Mouse (Mus musculus): ENCODE measurements around the gene 9130019O22Rik. TPM values are rescaled to one million over a fixed set of nuclear protein-coding genes. Genes with fewer than 3 reads are reported as not detected.
"Not testable (repeated sequence)": the region's sequence is repeated elsewhere in the genome, so short reads cannot be mapped to it uniquely, and the experiment has no call there.

Gene 9130019O22Rik
- total and polyA plus RNA-seq, 2 experiments from 2014 or later = 1.2 to 5.5 TPM

- Histone ChIP-seq H3K36me3 (ENCODE audit: insufficient read depth, low read length) (no peaks in the 10 kb centered on the region), H3K4me3 (ENCODE audit: low read length) (peak overlapping the region; percentile 26), H3K9ac (replicated peaks; ENCODE audit: low read length) (peak overlapping the region; percentile 33), H3K4me2 (ENCODE audit: low read depth, low read length) (peak overlapping the region; percentile 56), H3K27ac (0 out of 2 replicates have a peak overlapping the region, but pooled peaks have one; percentile 17), H3K27me3 (ENCODE audit: insufficient read depth, low read length) (no peaks in the 10 kb centered on the region), H3K9me3 (ENCODE audit: low read length) (no peaks in the 10 kb centered on the region), H3K4me1 (ENCODE audit: insufficient read depth, low read length) (no peaks in the 10 kb centered on the region)
- DNase-seq (ENCODE audit: low spot score) = peak; percentile 41
- no peak for TF ChIP-seq CTCF (IDR thresholded peaks at IDR 0.05; ENCODE audit: low read depth)
- WGBS = 2% methylated on average over 24 of the region's 24 CpGs
- peak; percentile 56; the same call in 1 of the 2 replicates for ATAC-seq
These were observed 23.5 kb downstream of the 9130019O22Rik start for GRCm38 (mm10) chr7:127363475-127363921.

DNA sequence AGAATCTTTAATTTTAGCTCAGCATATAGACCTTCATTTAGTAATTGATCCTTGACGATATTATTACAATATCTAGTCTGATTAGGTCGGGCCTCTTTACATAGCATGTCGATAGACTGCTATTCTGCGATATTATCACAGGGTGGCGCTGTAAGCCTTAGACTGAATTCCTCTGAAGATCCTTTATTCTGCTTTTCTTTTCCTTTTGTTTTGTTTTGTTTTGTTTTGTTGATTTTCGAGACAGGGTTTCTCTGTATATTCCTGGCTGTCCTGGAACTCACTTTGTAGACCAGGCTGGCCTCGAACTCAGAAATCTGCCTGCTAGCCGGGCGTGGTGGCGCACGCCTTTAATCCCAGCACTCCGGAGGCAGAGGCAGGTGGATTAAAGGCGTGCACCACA is 24.5 kb downstream of the 9130019O22Rik start:
- 14% methylated on average over 13 of the region's 13 CpGs for WGBS
- peak; percentile 83 for TF ChIP-seq CTCF (IDR thresholded peaks at IDR 0.05; ENCODE audit: low read depth)
- H3K9ac ChIP-seq (replicated peaks; ENCODE audit: low read length) = not testable (repeated sequence)

DNA sequence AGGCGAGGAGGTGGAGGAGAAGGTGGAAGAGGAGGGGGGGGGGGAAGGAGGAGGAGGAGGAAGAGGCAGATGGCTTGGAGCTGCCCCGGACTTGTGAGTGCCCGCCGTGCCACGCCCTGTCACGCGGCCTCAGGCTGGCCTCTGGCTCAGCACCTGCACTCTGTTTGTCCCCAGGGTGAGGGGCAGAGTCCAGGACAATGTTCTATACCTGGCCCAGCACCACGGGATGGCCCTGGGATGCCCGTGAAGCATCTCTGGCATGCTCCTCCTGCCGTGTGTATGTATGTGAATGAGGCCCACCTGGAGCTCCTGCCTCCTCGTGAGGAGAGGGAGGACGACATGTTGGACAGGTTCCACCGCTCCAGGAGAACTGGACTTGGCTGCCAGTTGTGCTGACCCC is 25.5 kb downstream of the 9130019O22Rik start:
- no peaks in the 10 kb centered on the region for H3K9me3 ChIP-seq (ENCODE audit: low read length)
- ATAC-seq (no peak), DNase-seq (ENCODE audit: low spot score) (no peak)
- no peaks in the 10 kb centered on the region for H3K27me3 ChIP-seq (ENCODE audit: insufficient read depth, low read length)
- WGBS = 60% methylated on average over 13 of the region's 13 CpGs
- no peak overlapping the region for H3K27ac ChIP-seq
- H3K4me3 ChIP-seq (ENCODE audit: low read length) = no peak overlapping the region
- no peaks in the 10 kb centered on the region for H3K4me1 ChIP-seq (ENCODE audit: insufficient read depth, low read length)
- no peak overlapping the region for H3K4me2 ChIP-seq (ENCODE audit: low read depth, low read length)
- no peak overlapping the region for H3K9ac ChIP-seq (replicated peaks; ENCODE audit: low read length)
- no peaks in the 10 kb centered on the region for H3K36me3 ChIP-seq (ENCODE audit: insufficient read depth, low read length)
- TF ChIP-seq CTCF (IDR thresholded peaks at IDR 0.05; ENCODE audit: low read depth) = no peak

More for the DNA sequence above, 24.5 kb downstream of the 9130019O22Rik start:
- not testable (repeated sequence) for H3K27me3 ChIP-seq (ENCODE audit: insufficient read depth, low read length); H3K9me3 ChIP-seq (ENCODE audit: low read length); H3K27ac ChIP-seq; H3K4me3 ChIP-seq (ENCODE audit: low read length); H3K4me1 ChIP-seq (ENCODE audit: insufficient read depth, low read length); H3K36me3 ChIP-seq (ENCODE audit: insufficient read depth, low read length); ATAC-seq
- DNase-seq (ENCODE audit: low spot score) = peak; percentile 86
- peak overlapping the region; percentile 34; the same call in 1 of the 2 replicates for H3K4me2 ChIP-seq (ENCODE audit: low read depth, low read length)

- ATAC-seq = no peak
- no peak overlapping the region for H3K4me3 ChIP-seq (ENCODE audit: low read length)
- no peak overlapping the region for H3K4me2 ChIP-seq (ENCODE audit: low read depth, low read length)
- no peaks in the 10 kb centered on the region for H3K27me3 ChIP-seq (ENCODE audit: insufficient read depth, low read length)
- TF ChIP-seq CTCF (IDR thresholded peaks at IDR 0.05; ENCODE audit: low read depth) = no peak
- 81% methylated on average over 4 of the region's 4 CpGs for WGBS
- DNase-seq (ENCODE audit: low spot score) = no peak
- no peaks in the 10 kb centered on the region for H3K36me3 ChIP-seq (ENCODE audit: insufficient read depth, low read length)
- no peaks in the 10 kb centered on the region for H3K9me3 ChIP-seq (ENCODE audit: low read length)
- H3K4me1 ChIP-seq (ENCODE audit: insufficient read depth, low read length) = no peaks in the 10 kb centered on the region
- H3K9ac ChIP-seq (replicated peaks; ENCODE audit: low read length) = no peak overlapping the region
- H3K27ac ChIP-seq = no peak overlapping the region
These were observed 26.7 kb downstream of the 9130019O22Rik start for GRCm38 (mm10) chr7:127360265-127360664.

DNA sequence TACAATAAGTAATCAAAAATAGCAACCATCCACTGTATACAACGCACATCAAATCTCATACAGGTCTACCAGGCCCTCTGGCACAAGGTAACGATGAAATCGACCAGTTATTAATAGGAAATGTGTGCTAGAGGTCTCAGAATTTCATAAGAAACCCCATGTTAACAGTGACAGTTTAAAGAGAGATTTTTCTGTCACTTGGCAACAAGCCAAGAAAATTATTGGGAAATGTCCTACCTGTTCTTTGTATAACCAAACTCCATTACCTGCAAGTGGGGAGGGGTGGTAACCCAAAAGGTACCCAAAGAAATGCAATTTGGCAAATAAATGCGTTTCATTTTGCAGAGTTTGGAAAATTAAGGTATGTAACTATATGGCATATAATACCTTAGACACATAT is 28.5 kb downstream of the 9130019O22Rik start:
- Histone ChIP-seq H3K27me3 (ENCODE audit: insufficient read depth, low read length) (no peaks in the 10 kb centered on the region), H3K4me1 (ENCODE audit: insufficient read depth, low read length) (no peaks in the 10 kb centered on the region), H3K4me3 (ENCODE audit: low read length) (no peak overlapping the region), H3K36me3 (ENCODE audit: insufficient read depth, low read length) (no peaks in the 10 kb centered on the region), H3K9ac (replicated peaks; ENCODE audit: low read length) (no peak overlapping the region), H3K9me3 (ENCODE audit: low read length) (no peaks in the 10 kb centered on the region), H3K4me2 (ENCODE audit: low read depth, low read length) (no peak overlapping the region), H3K27ac (no peak overlapping the region)
- TF ChIP-seq CTCF (IDR thresholded peaks at IDR 0.05; ENCODE audit: low read depth) = no peak
- DNase-seq (ENCODE audit: low spot score) = no peak
- ATAC-seq = no peak
- 68% methylated on average over 4 of the region's 4 CpGs for WGBS

DNA sequence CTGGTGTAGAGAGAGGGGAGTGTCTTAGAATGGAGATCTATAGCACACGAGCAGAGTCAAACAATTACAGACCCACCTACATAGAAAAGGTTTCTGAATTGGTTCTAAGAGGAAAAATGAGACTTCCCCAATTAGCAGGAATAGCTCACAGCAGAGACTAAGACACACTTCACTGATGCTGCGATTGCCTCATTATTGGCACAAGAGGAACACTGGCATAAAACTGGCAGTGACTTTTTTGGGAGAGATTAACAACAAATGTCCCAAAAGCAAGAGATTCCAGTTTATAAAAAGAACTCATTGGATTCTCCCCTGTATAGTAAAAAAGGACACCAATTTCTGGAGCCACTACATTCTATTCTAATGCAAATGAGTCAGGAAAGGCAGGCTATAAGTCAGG is 29.1 kb downstream of the 9130019O22Rik start:
- no peaks in the 10 kb centered on the region for H3K27me3 ChIP-seq (ENCODE audit: insufficient read depth, low read length)
- H3K27ac ChIP-seq = no peak overlapping the region
- no peak for TF ChIP-seq CTCF (IDR thresholded peaks at IDR 0.05; ENCODE audit: low read depth)
- H3K9me3 ChIP-seq (ENCODE audit: low read length) = no peaks in the 10 kb centered on the region
- WGBS = 60% methylated on average over 2 of the region's 2 CpGs
- no peak overlapping the region for H3K4me3 ChIP-seq (ENCODE audit: low read length)
- no peak overlapping the region for H3K4me2 ChIP-seq (ENCODE audit: low read depth, low read length)
- no peaks in the 10 kb centered on the region for H3K36me3 ChIP-seq (ENCODE audit: insufficient read depth, low read length)
- H3K4me1 ChIP-seq (ENCODE audit: insufficient read depth, low read length) = no peaks in the 10 kb centered on the region
- H3K9ac ChIP-seq (replicated peaks; ENCODE audit: low read length) = no peak overlapping the region
- ATAC-seq (no peak), DNase-seq (ENCODE audit: low spot score) (no peak)

DNA sequence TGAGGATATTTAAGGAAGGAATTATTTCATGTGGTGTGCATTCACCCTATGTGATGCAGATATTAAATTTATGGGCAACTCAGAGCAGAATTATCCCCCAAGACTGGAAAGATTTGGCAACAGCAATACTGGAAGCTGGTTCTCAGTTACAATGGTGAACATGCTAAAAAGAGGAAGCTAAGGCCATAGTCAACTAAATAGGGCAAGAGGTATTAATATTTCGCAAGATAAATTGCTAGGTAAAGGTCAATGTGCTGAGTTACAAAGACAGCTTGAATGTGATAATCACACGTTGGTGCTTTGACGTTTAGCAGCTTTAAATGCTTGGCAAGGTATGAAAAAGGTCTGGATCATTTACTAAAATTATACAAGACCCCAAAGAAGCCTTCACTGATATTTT is 31.2 kb downstream of the 9130019O22Rik start:
- 70% methylated on average over 3 of the region's 3 CpGs for WGBS
- no peak overlapping the region for H3K9ac ChIP-seq (replicated peaks; ENCODE audit: low read length)
- H3K9me3 ChIP-seq (ENCODE audit: low read length) = no peaks in the 10 kb centered on the region
- no peak for ATAC-seq
- no peak overlapping the region for H3K4me3 ChIP-seq (ENCODE audit: low read length)
- H3K4me2 ChIP-seq (ENCODE audit: low read depth, low read length) = no peak overlapping the region
- H3K36me3 ChIP-seq (ENCODE audit: insufficient read depth, low read length) = no peaks in the 10 kb centered on the region
- H3K27me3 ChIP-seq (ENCODE audit: insufficient read depth, low read length) = no peaks in the 10 kb centered on the region
- no peak overlapping the region for H3K27ac ChIP-seq
- no peaks in the 10 kb centered on the region for H3K4me1 ChIP-seq (ENCODE audit: insufficient read depth, low read length)
- no peak for DNase-seq (ENCODE audit: low spot score)
- no peak for TF ChIP-seq CTCF (IDR thresholded peaks at IDR 0.05; ENCODE audit: low read depth)

Measured in hindbrain, postnatal 0 days (tissue).